Mouse (Mus musculus): Measurements from ENCODE around the gene Bahcc1. TPM values are rescaled to one million over a fixed set of nuclear protein-coding genes. Genes with fewer than 3 reads are reported as not detected.

Gene Bahcc1
- 14.3 and 16.6 TPM in 2 replicates for polyA plus RNA-seq (2016; fragmentation: Nextera tagmentation; extraction: Ambion mirVana)

- WGBS, result 1% methylated on average over 36 of the region's 36 CpGs
- Histone ChIP-seq H3K4me3 (peak within 1 kb of the TSS; percentile 98), H3K9me3 (replicated peaks) (no peaks in the 10 kb centered on the region), H3K36me3 (peaks cover 10% of the 10 kb centered on the region), H3K27me3 (ENCODE audit: low read depth, poor library complexity, severe bottlenecking) (no peaks in the 10 kb centered on the region), H3K27ac (replicated peaks) (peak within 1 kb of the TSS; percentile 100), H3K4me1 (peaks cover 49% of the 10 kb centered on the region)
- DNase-seq (ENCODE audit: low spot score), result peak; percentile 100
Measured at GRCm38 (mm10) chr11:120232230-120233097, at the start of gene Bahcc1. Gene Bahcc1, plus strand, starts transcription at chr11:120232947.

- Histone ChIP-seq H3K4me1 (peaks cover 55% of the 10 kb centered on the region), H3K4me3 (peak overlapping the region; percentile 96), H3K27ac (replicated peaks) (peak overlapping the region; percentile 100), H3K27me3 (ENCODE audit: low read depth, poor library complexity, severe bottlenecking) (no peaks in the 10 kb centered on the region), H3K36me3 (peaks cover 21% of the 10 kb centered on the region), H3K9me3 (replicated peaks) (no peaks in the 10 kb centered on the region)
- 8% methylated on average over 1 of the region's 1 CpGs for WGBS
- DNase-seq (ENCODE audit: low spot score), result no peak
Measured at GRCm38 (mm10) chr11:120183180-120183579, 49.6 kb upstream of the Bahcc1 start.

- Histone ChIP-seq H3K27ac (replicated peaks) (peak overlapping the region; percentile 100), H3K4me3 (peak overlapping the region; percentile 96), H3K36me3 (peaks cover 22% of the 10 kb centered on the region), H3K27me3 (ENCODE audit: low read depth, poor library complexity, severe bottlenecking) (no peaks in the 10 kb centered on the region), H3K9me3 (replicated peaks) (no peaks in the 10 kb centered on the region), H3K4me1 (peaks cover 55% of the 10 kb centered on the region)
- DNase-seq (ENCODE audit: low spot score), result peak; percentile 41
- 12% methylated on average over 11 of the region's 11 CpGs for WGBS
Measured at GRCm38 (mm10) chr11:120183708-120184107, 49.0 kb upstream of the Bahcc1 start.

- peak; percentile 84 for DNase-seq (ENCODE audit: low spot score)
- WGBS, result 1% methylated on average over 16 of the region's 16 CpGs
- Histone ChIP-seq H3K4me3 (peak overlapping the region; percentile 96), H3K4me1 (peaks cover 52% of the 10 kb centered on the region), H3K27ac (replicated peaks) (peak overlapping the region; percentile 100), H3K36me3 (peaks cover 22% of the 10 kb centered on the region), H3K9me3 (replicated peaks) (no peaks in the 10 kb centered on the region), H3K27me3 (ENCODE audit: low read depth, poor library complexity, severe bottlenecking) (no peaks in the 10 kb centered on the region)
Measured at GRCm38 (mm10) chr11:120184371-120185315, 48.1 kb upstream of the Bahcc1 start.

- no peaks in the 10 kb centered on the region for H3K27me3 ChIP-seq (ENCODE audit: low read depth, poor library complexity, severe bottlenecking)
- peaks cover 22% of the 10 kb centered on the region for H3K36me3 ChIP-seq
- WGBS, result under 1% methylated on average over 54 of the region's 54 CpGs
- H3K9me3 ChIP-seq (replicated peaks), result no peaks in the 10 kb centered on the region
- H3K4me3 ChIP-seq, result peak overlapping the region; percentile 96
- DNase-seq (ENCODE audit: low spot score), result peak; percentile 76
- H3K4me1 ChIP-seq, result peaks cover 61% of the 10 kb centered on the region
- peak overlapping the region; percentile 100 for H3K27ac ChIP-seq (replicated peaks)
Measured at GRCm38 (mm10) chr11:120185316-120186141, 47.2 kb upstream of the Bahcc1 start.

GRCm38 (mm10) chr11:120186145-120186740 lies 46.5 kb upstream of the Bahcc1 start:
- H3K27ac ChIP-seq (replicated peaks), result peak overlapping the region; percentile 100
- peak overlapping the region; percentile 96 for H3K4me3 ChIP-seq
- DNase-seq (ENCODE audit: low spot score), result no peak
- H3K36me3 ChIP-seq, result peaks cover 22% of the 10 kb centered on the region
- peaks cover 68% of the 10 kb centered on the region for H3K4me1 ChIP-seq
- WGBS, result 5% methylated on average over 18 of the region's 18 CpGs
- H3K9me3 ChIP-seq (replicated peaks), result no peaks in the 10 kb centered on the region
- H3K27me3 ChIP-seq (ENCODE audit: low read depth, poor library complexity, severe bottlenecking), result no peaks in the 10 kb centered on the region; the same call in 1 of the 2 replicates

- H3K36me3 ChIP-seq, result peaks cover 22% of the 10 kb centered on the region
- 1% methylated on average over 20 of the region's 20 CpGs for WGBS
- H3K27ac ChIP-seq (replicated peaks), result peak overlapping the region; percentile 100
- peak overlapping the region; percentile 96 for H3K4me3 ChIP-seq
- H3K4me1 ChIP-seq, result peaks cover 69% of the 10 kb centered on the region
- no peaks in the 10 kb centered on the region for H3K9me3 ChIP-seq (replicated peaks)
- DNase-seq (ENCODE audit: low spot score), result peak; percentile 79
- no peaks in the 10 kb centered on the region; the same call in 1 of the 2 replicates for H3K27me3 ChIP-seq (ENCODE audit: low read depth, poor library complexity, severe bottlenecking)
Measured at GRCm38 (mm10) chr11:120186821-120187235, 45.9 kb upstream of the Bahcc1 start.

GRCm38 (mm10) chr11:120187236-120188101 lies 45.3 kb upstream of the Bahcc1 start:
- Histone ChIP-seq H3K9me3 (replicated peaks) (no peaks in the 10 kb centered on the region), H3K4me1 (peaks cover 64% of the 10 kb centered on the region), H3K36me3 (peaks cover 22% of the 10 kb centered on the region), H3K27me3 (ENCODE audit: low read depth, poor library complexity, severe bottlenecking) (no peaks in the 10 kb centered on the region; the same call in 1 of the 2 replicates), H3K27ac (replicated peaks) (peak overlapping the region; percentile 100), H3K4me3 (peak overlapping the region; percentile 96)
- DNase-seq (ENCODE audit: low spot score), result peak; percentile 63
- under 1% methylated on average over 43 of the region's 43 CpGs for WGBS

- Histone ChIP-seq H3K36me3 (peaks cover 22% of the 10 kb centered on the region), H3K27me3 (ENCODE audit: low read depth, poor library complexity, severe bottlenecking) (no peaks in the 10 kb centered on the region; the same call in 1 of the 2 replicates), H3K4me3 (peak overlapping the region; percentile 96), H3K27ac (replicated peaks) (peak overlapping the region; percentile 100), H3K4me1 (peaks cover 58% of the 10 kb centered on the region), H3K9me3 (replicated peaks) (no peaks in the 10 kb centered on the region)
- peak; percentile 59 for DNase-seq (ENCODE audit: low spot score)
- under 1% methylated on average over 24 of the region's 24 CpGs for WGBS
Measured at GRCm38 (mm10) chr11:120188102-120188480, 44.7 kb upstream of the Bahcc1 start.

- Histone ChIP-seq H3K27ac (replicated peaks) (peak overlapping the region; percentile 100), H3K4me3 (peak overlapping the region; percentile 96), H3K36me3 (peaks cover 22% of the 10 kb centered on the region), H3K9me3 (replicated peaks) (no peaks in the 10 kb centered on the region), H3K4me1 (peaks cover 51% of the 10 kb centered on the region), H3K27me3 (ENCODE audit: low read depth, poor library complexity, severe bottlenecking) (no peaks in the 10 kb centered on the region; the same call in 1 of the 2 replicates)
- DNase-seq (ENCODE audit: low spot score), result peak; percentile 77
- WGBS, result under 1% methylated on average over 41 of the region's 41 CpGs
Measured at GRCm38 (mm10) chr11:120188481-120189441, 44.0 kb upstream of the Bahcc1 start.
